Mouse (Mus musculus): ENCODE measurements at regions not wholly inside any gene's neighbourhood (a gene's known extent, or its start where the extent isn't known, plus 50 kb on each side); places are given as distances from the start of the nearest gene placed in this dataset.

- no peak for TF ChIP-seq CTCF (IDR thresholded peaks at IDR 0.05)
- TF ChIP-seq EP300 (IDR thresholded peaks at IDR 0.05), result no peak
- 78% methylated on average over 1 of the region's 1 CpGs for WGBS
- ATAC-seq (no peak), DNase-seq (ENCODE audit: low spot score) (no peak)
- Histone ChIP-seq H3K4me1 (ENCODE audit: insufficient read depth, low read depth, low read length) (no peaks in the 10 kb centered on the region), H3K27me3 (replicated peaks; ENCODE audit: insufficient read depth, low read length) (no peaks in the 10 kb centered on the region), H3K4me2 (replicated peaks; ENCODE audit: low read depth, low read length) (no peak overlapping the region), H3K27ac (ENCODE audit: low read length) (no peak overlapping the region), H3K9ac (replicated peaks; ENCODE audit: low read depth) (no peak overlapping the region), H3K4me3 (ENCODE audit: low read depth, low read length) (no peak overlapping the region), H3K36me3 (ENCODE audit: insufficient read depth, low read length) (no peaks in the 10 kb centered on the region), H3K9me3 (ENCODE audit: low read length) (no peaks in the 10 kb centered on the region)
These were observed 107.4 kb upstream of the Insig1 start for GRCm38 (mm10) chr5:27963765-27964164.

GRCm38 (mm10) chr5:27995186-27995585, 76.0 kb upstream of the Insig1 start:
- Histone ChIP-seq H3K36me3 (ENCODE audit: insufficient read depth, low read length) (no peaks in the 10 kb centered on the region), H3K9ac (replicated peaks; ENCODE audit: low read depth) (no peak overlapping the region), H3K9me3 (ENCODE audit: low read length) (no peaks in the 10 kb centered on the region), H3K4me3 (ENCODE audit: low read depth, low read length) (no peak overlapping the region), H3K27me3 (replicated peaks; ENCODE audit: insufficient read depth, low read length) (no peaks in the 10 kb centered on the region), H3K27ac (ENCODE audit: low read length) (no peak overlapping the region), H3K4me1 (ENCODE audit: insufficient read depth, low read depth, low read length) (no peaks in the 10 kb centered on the region), H3K4me2 (replicated peaks; ENCODE audit: low read depth, low read length) (no peak overlapping the region)
- TF ChIP-seq EP300 (IDR thresholded peaks at IDR 0.05) (no peak), CTCF (IDR thresholded peaks at IDR 0.05) (peak; percentile 97)
- ATAC-seq, result peak; percentile 68
- peak; percentile 73 for DNase-seq (ENCODE audit: low spot score)
- whole genome bisulfite sequencing, result 4% methylated on average over 2 of the region's 2 CpGs

GRCm38 (mm10) chr5:27997751-27998150, 73.4 kb upstream of the Insig1 start:
- H3K9ac ChIP-seq (replicated peaks; ENCODE audit: low read depth), result no peak overlapping the region
- no peak overlapping the region for H3K4me3 ChIP-seq (ENCODE audit: low read depth, low read length)
- H3K27ac ChIP-seq (ENCODE audit: low read length), result no peak overlapping the region
- ATAC-seq, result no peak
- H3K9me3 ChIP-seq (ENCODE audit: low read length), result no peaks in the 10 kb centered on the region
- DNase-seq (ENCODE audit: low spot score), result no peak
- TF ChIP-seq EP300 (IDR thresholded peaks at IDR 0.05), result no peak
- TF ChIP-seq CTCF (IDR thresholded peaks at IDR 0.05), result no peak
- H3K27me3 ChIP-seq (replicated peaks; ENCODE audit: insufficient read depth, low read length), result no peaks in the 10 kb centered on the region
- 68% methylated on average over 8 of the region's 8 CpGs for WGBS
- H3K36me3 ChIP-seq (ENCODE audit: insufficient read depth, low read length), result no peaks in the 10 kb centered on the region
- no peaks in the 10 kb centered on the region for H3K4me1 ChIP-seq (ENCODE audit: insufficient read depth, low read depth, low read length)
- no peak overlapping the region for H3K4me2 ChIP-seq (replicated peaks; ENCODE audit: low read depth, low read length)

- no peaks in the 10 kb centered on the region for H3K4me1 ChIP-seq (ENCODE audit: insufficient read depth, low read depth, low read length)
- DNase-seq (ENCODE audit: low spot score) (no peak), ATAC-seq (no peak)
- no peak overlapping the region for H3K4me3 ChIP-seq (ENCODE audit: low read depth, low read length)
- no peak overlapping the region for H3K9ac ChIP-seq (replicated peaks; ENCODE audit: low read depth)
- no peaks in the 10 kb centered on the region for H3K36me3 ChIP-seq (ENCODE audit: insufficient read depth, low read length)
- no peaks in the 10 kb centered on the region for H3K9me3 ChIP-seq (ENCODE audit: low read length)
- peak; percentile 47 for TF ChIP-seq CTCF (IDR thresholded peaks at IDR 0.05)
- no peak for TF ChIP-seq EP300 (IDR thresholded peaks at IDR 0.05)
- WGBS, result 85% methylated on average over 1 of the region's 1 CpGs
- no peak overlapping the region for H3K27ac ChIP-seq (ENCODE audit: low read length)
- no peaks in the 10 kb centered on the region for H3K27me3 ChIP-seq (replicated peaks; ENCODE audit: insufficient read depth, low read length)
- H3K4me2 ChIP-seq (replicated peaks; ENCODE audit: low read depth, low read length), result no peak overlapping the region
These were observed 68.2 kb upstream of the Insig1 start for GRCm38 (mm10) chr5:28002922-28003321.

GRCm38 (mm10) chr5:28003756-28004486, 67.2 kb upstream of the Insig1 start:
- TF ChIP-seq CTCF (IDR thresholded peaks at IDR 0.05), result no peak
- no peak for TF ChIP-seq EP300 (IDR thresholded peaks at IDR 0.05)
- Histone ChIP-seq H3K4me3 (ENCODE audit: low read depth, low read length) (no peak overlapping the region), H3K36me3 (ENCODE audit: insufficient read depth, low read length) (no peaks in the 10 kb centered on the region), H3K9ac (replicated peaks; ENCODE audit: low read depth) (no peak overlapping the region), H3K9me3 (ENCODE audit: low read length) (no peaks in the 10 kb centered on the region), H3K27ac (ENCODE audit: low read length) (no peak overlapping the region), H3K27me3 (replicated peaks; ENCODE audit: insufficient read depth, low read length) (no peaks in the 10 kb centered on the region), H3K4me2 (replicated peaks; ENCODE audit: low read depth, low read length) (no peak overlapping the region), H3K4me1 (ENCODE audit: insufficient read depth, low read depth, low read length) (no peaks in the 10 kb centered on the region)
- DNase-seq (ENCODE audit: low spot score) (peak; percentile 23), ATAC-seq (peak; percentile 63)
- WGBS, result 64% methylated on average over 6 of the region's 6 CpGs

GRCm38 (mm10) chr5:28004487-28004827, 66.7 kb upstream of the Insig1 start:
- TF ChIP-seq EP300 (IDR thresholded peaks at IDR 0.05), result no peak
- TF ChIP-seq CTCF (IDR thresholded peaks at IDR 0.05), result no peak
- no peak for ATAC-seq
- H3K4me2 ChIP-seq (replicated peaks; ENCODE audit: low read depth, low read length), result no peak overlapping the region
- no peaks in the 10 kb centered on the region for H3K4me1 ChIP-seq (ENCODE audit: insufficient read depth, low read depth, low read length)
- H3K27ac ChIP-seq (ENCODE audit: low read length), result no peak overlapping the region
- H3K36me3 ChIP-seq (ENCODE audit: insufficient read depth, low read length), result no peaks in the 10 kb centered on the region
- H3K4me3 ChIP-seq (ENCODE audit: low read depth, low read length), result no peak overlapping the region
- no peak overlapping the region for H3K9ac ChIP-seq (replicated peaks; ENCODE audit: low read depth)
- H3K9me3 ChIP-seq (ENCODE audit: low read length), result no peaks in the 10 kb centered on the region
- no peak for DNase-seq (ENCODE audit: low spot score)
- no peaks in the 10 kb centered on the region for H3K27me3 ChIP-seq (replicated peaks; ENCODE audit: insufficient read depth, low read length)

- DNase-seq (ENCODE audit: low spot score), result no peak
- Histone ChIP-seq H3K9ac (replicated peaks; ENCODE audit: low read depth) (no peak overlapping the region), H3K27me3 (replicated peaks; ENCODE audit: insufficient read depth, low read length) (no peaks in the 10 kb centered on the region), H3K27ac (ENCODE audit: low read length) (no peak overlapping the region), H3K9me3 (ENCODE audit: low read length) (no peaks in the 10 kb centered on the region), H3K4me2 (replicated peaks; ENCODE audit: low read depth, low read length) (no peak overlapping the region), H3K36me3 (ENCODE audit: insufficient read depth, low read length) (no peaks in the 10 kb centered on the region), H3K4me3 (ENCODE audit: low read depth, low read length) (no peak overlapping the region), H3K4me1 (ENCODE audit: insufficient read depth, low read depth, low read length) (no peaks in the 10 kb centered on the region)
- ATAC-seq, result no peak
- WGBS, result 72% methylated on average over 4 of the region's 4 CpGs
- TF ChIP-seq EP300 (IDR thresholded peaks at IDR 0.05) (no peak), CTCF (IDR thresholded peaks at IDR 0.05) (no peak)
These were observed 61.8 kb upstream of the Insig1 start for GRCm38 (mm10) chr5:28009386-28009785.
